In genomic region chr7:48925214-48925613, GRCm38 (mm10) we compare ENCODE assay signal across 12 mouse cellular contexts. TPM values are rescaled to one million over a fixed set of nuclear protein-coding genes. Genes with fewer than 3 reads are reported as not detected.
DNase-seq lines count a peak whose midpoint lies in the region; ATAC-seq and TF ChIP-seq lines count a peak whose summit lies in the region.
"Had no signal": no experiment of that assay in that cellular context is flagged by ENCODE, and none has a peak within 500 bp of the region (broad histone marks: within the 10 kb centered on the region; RNA-seq: fewer than 3 reads in every experiment).

No protein-coding gene starts in this region.

- H3K4me1 ChIP-seq in heart, embryonic 13.5 days, result peaks cover 26% of the 10 kb centered on the region
- H3K4me1 ChIP-seq in heart, adult 2 months (ENCODE audit: control insufficient read depth, insufficient read depth, low read length), result peaks cover 1% of the 10 kb centered on the region; the same call in 1 of the 2 replicates
- H3K4me1 ChIP-seq in embryonic fibroblast, embryonic 13.5 days (ENCODE audit: control insufficient read depth, insufficient read depth, low read length), result peaks cover 4% of the 10 kb centered on the region; the same call in 1 of the 2 replicates
- H3K4me1 ChIP-seq in kidney, embryonic 16.5 days (ENCODE audit: insufficient read depth, low read length), result peaks cover 14% of the 10 kb centered on the region; the same call in 1 of the 2 replicates
- H3K4me1 ChIP-seq in liver, embryonic 16.5 days (ENCODE audit: control insufficient read depth, low read depth, low read length), result no peaks in the 10 kb centered on the region

- ATAC-seq in heart, embryonic 13.5 days (ENCODE audit: extremely low read depth, insufficient number of reproducible peaks, low FRiP score, low TSS enrichment), result peak; percentile 57; the same call in 1 of the 2 replicates
- ATAC-seq in kidney, embryonic 16.5 days (ENCODE audit: low FRiP score, low TSS enrichment), result peak; percentile 27; the same call in 1 of the 2 replicates
- ATAC-seq in liver, embryonic 16.5 days (ENCODE audit: low read depth), result peak; percentile 41; the same call in 1 of the 2 replicates

- DNase-seq in heart, adult 2 months, result no peak
- no peak for DNase-seq in gastrocnemius, adult 18-20 months (ENCODE audit: low spot score)
- DNase-seq in adrenal gland, postnatal 10 days, result no peak
- no peak for DNase-seq in Muller cell, postnatal 12 days (ENCODE audit: inconsistent ontology term)
- DNase-seq: adrenal gland, adult 2 months; embryo, embryonic 11 days had no signal

- TF ChIP-seq POLR2A in heart, adult 2 months (IDR thresholded peaks at IDR 0.05; ENCODE audit: insufficient read depth, low read depth, low read length), result no peak
- TF ChIP-seq POLR2A in embryonic fibroblast, embryonic 13.5 days (IDR thresholded peaks at IDR 0.05; ENCODE audit: low read depth, low read length), result no peak

- intact Hi-C loops in heart, adult 2 months (cut with DNase I), result loop anchor here (5.0 kb wide), 1 partner anchor 142 kb away; no protein-coding TSS in a partner anchor

- H3K9ac ChIP-seq in heart, embryonic 13.5 days, result no peak overlapping the region
- no peak overlapping the region for H3K9ac ChIP-seq in heart, adult 2 months (ENCODE audit: low read depth, low read length)
- H3K9ac ChIP-seq in kidney, embryonic 16.5 days (replicated peaks; ENCODE audit: low read length), result no peak overlapping the region
- H3K9ac ChIP-seq in liver, embryonic 16.5 days (ENCODE audit: low read depth, low read length), result no peak overlapping the region

- no peak for TF ChIP-seq CTCF in heart, adult 2 months (IDR thresholded peaks at IDR 0.05)
- no peak for TF ChIP-seq CTCF in embryonic fibroblast, embryonic 13.5 days (IDR thresholded peaks at IDR 0.05; ENCODE audit: borderline replicate concordance, insufficient read depth, low read length)

- no peak overlapping the region for H3K4me3 ChIP-seq in heart, embryonic 13.5 days
- no peak overlapping the region for H3K4me3 ChIP-seq in heart, adult 2 months
- H3K4me3 ChIP-seq in embryonic fibroblast, embryonic 13.5 days (ENCODE audit: insufficient read depth, low read length), result no peak overlapping the region
- H3K4me3 ChIP-seq in kidney, embryonic 16.5 days (ENCODE audit: low read length), result no peak overlapping the region
- H3K4me3 ChIP-seq in liver, embryonic 16.5 days (ENCODE audit: low read depth, low read length), result no peak overlapping the region
- H3K4me3 ChIP-seq: hindbrain, embryonic 10.5 days; myocyte had no signal

- H3K4me2 ChIP-seq in heart, embryonic 13.5 days, result no peak overlapping the region
- no peak overlapping the region for H3K4me2 ChIP-seq in kidney, embryonic 16.5 days (replicated peaks; ENCODE audit: low read depth, low read length)
- no peak overlapping the region for H3K4me2 ChIP-seq in liver, embryonic 16.5 days (ENCODE audit: low read depth, low read length)

- no peaks in the 10 kb centered on the region for H3K9me3 ChIP-seq in heart, embryonic 13.5 days
- no peaks in the 10 kb centered on the region for H3K9me3 ChIP-seq in kidney, embryonic 16.5 days (ENCODE audit: low read length)
- no peaks in the 10 kb centered on the region for H3K9me3 ChIP-seq in liver, embryonic 16.5 days (replicated peaks; ENCODE audit: control insufficient read depth, low read length)
- H3K9me3 ChIP-seq: hindbrain, embryonic 10.5 days had no signal

- TF ChIP-seq EP300 in heart, adult 2 months (IDR thresholded peaks at IDR 0.05; ENCODE audit: insufficient read depth, low read depth, low read length), result no peak

- H3K27me3 ChIP-seq in heart, embryonic 13.5 days (replicated peaks), result no peaks in the 10 kb centered on the region
- H3K27me3 ChIP-seq in heart, adult 2 months (ENCODE audit: control insufficient read depth, insufficient read depth, low read length), result no peaks in the 10 kb centered on the region
- H3K27me3 ChIP-seq in kidney, embryonic 16.5 days (ENCODE audit: insufficient read depth, low read length), result no peaks in the 10 kb centered on the region
- no peaks in the 10 kb centered on the region for H3K27me3 ChIP-seq in liver, embryonic 16.5 days (ENCODE audit: control insufficient read depth, insufficient read depth, low read depth, low read length)

- 24% methylated on average over 3 of the region's 3 CpGs for WGBS in heart, embryonic 13.5 days
- 21% methylated on average over 3 of the region's 3 CpGs for WGBS in heart, adult 2 months
- WGBS in kidney, embryonic 16.5 days, result 76% methylated on average over 3 of the region's 3 CpGs
- 49% methylated on average over 3 of the region's 3 CpGs for WGBS in liver, embryonic 16.5 days (ENCODE audit: insufficient replicate concordance)

- H3K36me3 ChIP-seq in heart, embryonic 13.5 days, result no peaks in the 10 kb centered on the region
- no peaks in the 10 kb centered on the region; the same call in 1 of the 2 replicates for H3K36me3 ChIP-seq in heart, adult 2 months (ENCODE audit: control insufficient read depth, insufficient read depth, low read length)
- no peaks in the 10 kb centered on the region for H3K36me3 ChIP-seq in kidney, embryonic 16.5 days (ENCODE audit: insufficient read depth, low read length)
- no peaks in the 10 kb centered on the region for H3K36me3 ChIP-seq in liver, embryonic 16.5 days (ENCODE audit: control insufficient read depth, insufficient read depth)
- H3K36me3 ChIP-seq: hindbrain, embryonic 10.5 days had no signal

- peak overlapping the region; percentile 51 for H3K27ac ChIP-seq in heart, embryonic 13.5 days (replicated peaks)
- no peak overlapping the region for H3K27ac ChIP-seq in heart, adult 2 months
- H3K27ac ChIP-seq in embryonic fibroblast, embryonic 13.5 days (ENCODE audit: insufficient read depth, low read length), result peak overlapping the region; percentile 56
- no peak overlapping the region for H3K27ac ChIP-seq in kidney, embryonic 16.5 days (ENCODE audit: low read length)
- H3K27ac ChIP-seq in liver, embryonic 16.5 days (ENCODE audit: low read length), result no peak overlapping the region
- H3K27ac ChIP-seq: hindbrain, embryonic 10.5 days had no signal

- no peaks in the 10 kb centered on the region for H3K79me2 ChIP-seq in heart, adult 2 months (replicated peaks; ENCODE audit: control insufficient read depth, insufficient read depth, low read length)

RNA-seq across cellular contexts. Expression of gene Nav2, which starts 16.7 kb away (rescaled TPM):
- polyA plus RNA-seq in heart, embryonic 13.5 days (2015; fragmentation: Nextera tagmentation; extraction: Ambion mirVana), result 25.3 and 26.1 TPM in 2 replicates
- 10 to 100 TPM; 34.4 to 49.9 TPM for total RNA-seq in heart, adult 2 months (2021)
- 20.4 and 24.2 TPM in 2 replicates for polyA plus RNA-seq in heart, adult 2 months (2012; rRNA removed)
- 18.2 and 18.7 TPM in 2 replicates for polyA plus RNA-seq in embryonic fibroblast, embryonic 13.5 days (2011; ENCODE audit: insufficient read length, low read depth, missing spikeins)
- 22.6 and 32.8 TPM in 2 replicates for polyA plus RNA-seq in kidney, embryonic 16.5 days (2015; fragmentation: Nextera tagmentation; extraction: Ambion mirVana)
- 2.9 and 4.1 TPM in 2 replicates for polyA plus RNA-seq in liver, embryonic 16.5 days (2015; fragmentation: Nextera tagmentation; extraction: Ambion mirVana)
- total RNA-seq in gastrocnemius, adult 18-20 months (2021), result 10 to 100 TPM; 35.3 to 35.4 TPM
- 10 to 100 TPM; 12.2 to 25.6 TPM for total RNA-seq in adrenal gland, postnatal 10 days (2021)

RNA-seq across cellular contexts. Expression of gene E2f8, which starts 43.8 kb away (rescaled TPM):
- 18.6 and 19.9 TPM in 2 replicates for polyA plus RNA-seq in heart, embryonic 13.5 days (2015; fragmentation: Nextera tagmentation; extraction: Ambion mirVana)
- total RNA-seq in heart, adult 2 months (2021), result 1 to 10 TPM; 1.3 to 1.6 TPM
- polyA plus RNA-seq in heart, adult 2 months (2012; rRNA removed), result 0.23 and 0.31 TPM in 2 replicates
- polyA plus RNA-seq in embryonic fibroblast, embryonic 13.5 days (2011; ENCODE audit: insufficient read length, low read depth, missing spikeins), result 14.8 and 15.5 TPM in 2 replicates
- 16.5 and 22.4 TPM in 2 replicates for polyA plus RNA-seq in kidney, embryonic 16.5 days (2015; fragmentation: Nextera tagmentation; extraction: Ambion mirVana)
- polyA plus RNA-seq in liver, embryonic 16.5 days (2015; fragmentation: Nextera tagmentation; extraction: Ambion mirVana), result 32.5 and 32.8 TPM in 2 replicates
- total RNA-seq in gastrocnemius, adult 18-20 months (2021), result under 1 TPM; 0.71 TPM
- 10 to 100 TPM in 1 of 2 experiments, 1 to 10 TPM in 1; 8.4 to 10.1 TPM for total RNA-seq in adrenal gland, postnatal 10 days (2021)

Comparison
In these comparisons a context has a peak if more than half of its experiments do, and no peak if none do; other contexts are left out.
1. H3K27ac ChIP-seq: peak in heart, embryonic 13.5 days (single experiment) and embryonic fibroblast, embryonic 13.5 days (single experiment); none in heart, adult 2 months (single experiment), kidney, embryonic 16.5 days (single experiment) and liver, embryonic 16.5 days (single experiment).
2. RNA of gene E2f8, which starts 43.8 kb away (polyA plus RNA-seq): 32.5 to 32.8 TPM in liver, embryonic 16.5 days, 18.6 to 19.9 TPM in heart, embryonic 13.5 days, 16.5 to 22.4 TPM in kidney, embryonic 16.5 days and 14.8 to 15.5 TPM in embryonic fibroblast, embryonic 13.5 days; 0.23 to 0.31 TPM in heart, adult 2 months; every median in the first group is over 10 times any median in the second.
3. Peak in every context shown above with its lines, with median percentiles within 50 percentile points of each other: ATAC-seq.